Mouse (Mus musculus) lung, embryonic 16.5 days (tissue): ENCODE measurements around the gene Hist1h3e. TPM values are rescaled to one million over a fixed set of nuclear protein-coding genes. Genes with fewer than 3 reads are reported as not detected.
A peak's percentile ranks its signal among the peaks of the same experiment; 100 is the strongest.
"Not testable (repeated sequence)": the region's sequence is repeated elsewhere in the genome, so short reads cannot be mapped to it uniquely, and the experiment has no call there.

Experiments
- ATAC-seq: fragments of 200-750 bp; cut with Nextera tagmentation; 2 replicates; pipeline ENCODE4 v1.8.0; 2017; ENCODE audit warnings: low read depth, mild to moderate bottlenecking, moderate library complexity
- H3K27ac ChIP-seq: fragments of 300-500 bp; sonication (generic); 2 replicates; pipeline ENCODE4 v1.5.1; 2014; ENCODE audit warnings: mild to moderate bottlenecking, control low read depth, low read length
- H3K27me3 ChIP-seq: fragments of 300-500 bp; sonication (generic); 2 replicates; pipeline ENCODE4 v1.6.1; 2014; ENCODE audit warnings: low read depth, low read length, mixed read lengths; ENCODE audit not compliant: control insufficient read depth, insufficient read depth
- H3K36me3 ChIP-seq: fragments of 300-500 bp; sonication (generic); 2 replicates; pipeline ENCODE4 v1.6.1; 2014; ENCODE audit warnings: low read length; ENCODE audit not compliant: control insufficient read depth, insufficient read depth
- H3K4me1 ChIP-seq: fragments of 300-500 bp; sonication (generic); replicated peaks from 2 replicates; pipeline ENCODE4 v1.6.1; 2014; ENCODE audit warnings: low read length, mixed read lengths; ENCODE audit not compliant: control insufficient read depth, insufficient read depth
- H3K4me2 ChIP-seq: fragments of 300-500 bp; sonication (generic); 2 replicates; pipeline ENCODE4 v1.6.1; 2014; ENCODE audit warnings: low read depth, low read length, control low read depth
- H3K4me3 ChIP-seq: fragments of 300-500 bp; sonication (generic); 2 replicates; pipeline ENCODE4 v1.5.1; 2014; ENCODE audit warnings: mild to moderate bottlenecking, low read length, control low read depth
- H3K9ac ChIP-seq: fragments of 300-500 bp; sonication (generic); 2 replicates; pipeline ENCODE4 v1.6.1; 2014; ENCODE audit warnings: low read length, control low read depth
- H3K9me3 ChIP-seq: fragments of 300-500 bp; sonication (generic); 2 replicates; pipeline ENCODE4 v1.6.1; 2016; ENCODE audit warnings: low read length; ENCODE audit not compliant: control insufficient read depth
- WGBS: fragments of 180-500 bp; shearing (Covaris S2); extraction: QIAGEN DNeasy Blood & Tissue Kit; methylation state at CpG from one replicate; pipeline ENCODE4 v1.1.7; 2014; 5-methylcytosine and 5-hydroxymethylcytosine counted together
- polyA plus RNA-seq: library from polyadenylated mRNA; unstranded; fragments of >200 nt; fragmentation: Nextera tagmentation; extraction: Ambion mirVana; gene quantifications from 2 replicates; pipeline ENCODE4 v1.2.1, GENCODE M21; 2015

Hist1h3e gene
- polyA plus RNA-seq, 1 experiment from 2014 or later = 7.8 TPM

GRCm38 (mm10) chr13:23576351-23576881, 14.2 kb upstream of the Hist1h3e start:
- peak overlapping the region; percentile 58 for H3K4me3 ChIP-seq
- H3K27ac ChIP-seq = peak overlapping the region; percentile 80
- peak overlapping the region; percentile 75 for H3K9ac ChIP-seq
- 3% methylated on average over 7 of the region's 7 CpGs for WGBS
- no peaks in the 10 kb centered on the region for H3K27me3 ChIP-seq
- H3K4me1 ChIP-seq = peaks cover 10% of the 10 kb centered on the region
- no peak for ATAC-seq
- peak overlapping the region; percentile 72 for H3K4me2 ChIP-seq
- no peaks in the 10 kb centered on the region for H3K9me3 ChIP-seq
- H3K36me3 ChIP-seq = no peaks in the 10 kb centered on the region

GRCm38 (mm10) chr13:23575864-23576313, 13.7 kb upstream of the Hist1h3e start:
- Histone ChIP-seq H3K4me2 (peak overlapping the region; percentile 72), H3K9ac (peak overlapping the region; percentile 75), H3K4me3 (peak overlapping the region; percentile 58), H3K27ac (peak overlapping the region; percentile 80)
- H3K9me3 ChIP-seq, ATAC-seq, H3K4me1 ChIP-seq, H3K36me3 ChIP-seq, H3K27me3 ChIP-seq: not testable (repeated sequence)
- 1% methylated on average over 8 of the region's 40 CpGs for WGBS

- Histone ChIP-seq H3K27me3 (no peaks in the 10 kb centered on the region), H3K36me3 (no peaks in the 10 kb centered on the region), H3K27ac (peak within 1 kb of the TSS; percentile 91), H3K9me3 (no peaks in the 10 kb centered on the region), H3K4me3 (peak within 1 kb of the TSS; percentile 58), H3K4me1 (peaks cover 6% of the 10 kb centered on the region; the same call in 1 of the 2 replicates), H3K9ac (peak within 1 kb of the TSS; percentile 75), H3K4me2 (peak within 1 kb of the TSS; percentile 72)
- under 1% methylated on average over 18 of the region's 18 CpGs for WGBS
- ATAC-seq = peak; percentile 55
Measured at GRCm38 (mm10) chr13:23575271-23575851, 13.2 kb upstream of the Hist1h3e start, which contains the start of gene Hist1h3d. Gene Hist1h3d, plus strand, starts transcription at chr13:23575763.

DNA sequence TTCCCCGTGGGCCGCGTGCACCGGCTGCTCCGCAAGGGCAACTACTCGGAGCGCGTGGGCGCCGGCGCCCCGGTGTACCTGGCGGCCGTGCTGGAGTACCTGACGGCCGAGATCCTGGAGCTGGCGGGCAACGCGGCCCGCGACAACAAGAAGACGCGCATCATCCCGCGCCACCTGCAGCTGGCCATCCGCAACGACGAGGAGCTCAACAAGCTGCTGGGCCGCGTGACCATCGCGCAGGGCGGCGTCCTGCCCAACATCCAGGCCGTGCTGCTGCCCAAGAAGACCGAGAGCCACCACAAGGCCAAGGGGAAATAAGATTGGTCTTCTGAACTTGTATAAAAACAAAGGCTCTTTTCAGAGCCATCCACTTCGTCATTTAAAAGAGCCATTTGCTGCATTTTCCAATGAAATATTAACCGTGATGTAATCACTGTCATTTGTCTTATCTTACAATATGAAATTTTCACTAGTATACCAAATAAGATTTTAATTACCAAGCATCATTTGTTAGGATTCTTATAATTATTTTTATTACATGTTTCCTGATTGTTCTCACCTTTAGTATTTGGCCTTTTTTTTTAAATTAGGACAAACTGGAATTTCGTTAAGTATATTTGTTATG, 12.5 kb upstream of the Hist1h3e start:
- peak overlapping the region; percentile 55 for H3K4me2 ChIP-seq
- peak overlapping the region; percentile 37 for H3K4me3 ChIP-seq
- peak; percentile 0; the same call in 1 of the 2 replicates for ATAC-seq
- 2% methylated on average over 4 of the region's 39 CpGs for WGBS
- H3K9ac ChIP-seq = peak overlapping the region; percentile 53; the same call in 1 of the 2 replicates
- not testable (repeated sequence) for H3K9me3 ChIP-seq, H3K27me3 ChIP-seq, H3K36me3 ChIP-seq, H3K4me1 ChIP-seq
- H3K27ac ChIP-seq = peak overlapping the region; percentile 91

- H3K9ac ChIP-seq = peak within 1 kb of the TSS; percentile 70
- peak within 1 kb of the TSS; percentile 91 for H3K27ac ChIP-seq
- peak; percentile 89 for ATAC-seq
- not testable (repeated sequence) for H3K4me1 ChIP-seq, H3K9me3 ChIP-seq, H3K36me3 ChIP-seq, H3K27me3 ChIP-seq
- H3K4me3 ChIP-seq = peak within 1 kb of the TSS; percentile 52
- H3K4me2 ChIP-seq = peak within 1 kb of the TSS; percentile 85
- 0% methylated on average over 27 of the region's 42 CpGs for WGBS
Measured at GRCm38 (mm10) chr13:23573898-23574524, 11.8 kb upstream of the Hist1h3e start, which contains the start of the genes Hist1h2bf and Hist1h2ad. Gene Hist1h2bf, minus strand, starts transcription at chr13:23574196. Gene Hist1h2ad, plus strand, starts transcription at chr13:23574381.

DNA sequence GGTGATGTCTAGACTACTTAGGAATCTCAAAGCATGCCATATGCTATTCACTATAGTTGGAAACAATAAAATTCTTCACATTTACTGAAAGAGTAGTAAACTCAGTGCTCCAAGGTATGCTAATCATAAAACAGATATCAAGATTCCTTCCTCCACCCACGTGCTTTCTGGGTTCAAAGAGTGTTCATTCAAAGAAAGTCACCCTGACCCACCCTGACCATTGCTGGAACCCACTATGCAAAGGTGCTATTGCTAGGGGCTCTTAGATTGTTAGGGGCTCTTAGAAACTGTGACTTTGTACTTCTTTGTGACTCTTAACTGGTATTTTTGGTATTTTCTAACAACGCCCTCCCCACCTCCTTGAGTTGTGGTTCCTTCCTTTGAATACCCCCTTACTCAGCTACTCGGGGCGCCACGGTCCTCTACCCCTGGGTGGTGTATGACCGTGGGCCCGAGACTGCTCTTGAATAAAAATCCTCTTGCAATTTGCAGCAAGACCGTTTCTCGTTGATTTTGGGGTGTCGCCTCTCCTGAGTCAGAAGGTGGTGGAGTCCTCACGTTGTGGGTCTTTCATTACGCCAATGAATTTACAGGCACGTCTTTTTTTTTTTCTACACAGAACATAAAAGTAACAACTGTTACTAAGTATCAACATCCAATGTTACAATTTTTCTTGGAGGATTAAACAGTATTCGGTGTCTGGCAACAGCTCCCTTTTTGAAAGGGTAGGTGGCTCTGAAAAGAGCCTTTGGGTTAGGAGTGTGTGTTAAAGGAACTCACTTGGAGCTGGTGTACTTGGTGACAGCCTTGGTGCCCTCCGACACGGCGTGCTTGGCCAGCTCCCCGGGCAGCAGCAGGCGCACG, 11.1 kb upstream of the Hist1h3e start:
- Histone ChIP-seq H3K27ac (peak overlapping the region; percentile 91), H3K4me3 (peak overlapping the region; percentile 52), H3K4me2 (peak overlapping the region; percentile 85), H3K9ac (peak overlapping the region; percentile 70)
- H3K27me3 ChIP-seq, ATAC-seq, H3K4me1 ChIP-seq, H3K36me3 ChIP-seq, H3K9me3 ChIP-seq: not testable (repeated sequence)
- 3% methylated on average over 17 of the region's 20 CpGs for WGBS

- Histone ChIP-seq H3K9me3 (no peaks in the 10 kb centered on the region), H3K4me1 (peaks cover 8% of the 10 kb centered on the region; the same call in 1 of the 2 replicates), H3K27me3 (no peaks in the 10 kb centered on the region), H3K36me3 (no peaks in the 10 kb centered on the region), H3K27ac (peak overlapping the region; percentile 98), H3K4me3 (peak overlapping the region; percentile 52), H3K9ac (peak overlapping the region; percentile 70), H3K4me2 (peak overlapping the region; percentile 85)
- 15% methylated on average over 2 of the region's 2 CpGs for WGBS
- no peak for ATAC-seq
Measured at GRCm38 (mm10) chr13:23572218-23573033, 10.3 kb upstream of the Hist1h3e start.

- not testable (repeated sequence) for H3K4me1 ChIP-seq, H3K27me3 ChIP-seq, H3K36me3 ChIP-seq, H3K9me3 ChIP-seq, ATAC-seq
- Histone ChIP-seq H3K27ac (peak overlapping the region; percentile 98), H3K4me3 (peak overlapping the region; percentile 52), H3K9ac (peak overlapping the region; percentile 70), H3K4me2 (peak overlapping the region; percentile 85)
- WGBS = 0% methylated on average over 11 of the region's 34 CpGs
Measured at GRCm38 (mm10) chr13:23571504-23572217, 9.5 kb upstream of the Hist1h3e start.
